Mouse (Mus musculus): ENCODE measurements around the gene Xab2. TPM values are rescaled to one million over a fixed set of nuclear protein-coding genes. Genes with fewer than 3 reads are reported as not detected.

The Xab2 gene
- polyA plus RNA-seq (2012; rRNA removed): 69.5 and 79.7 TPM in 2 replicates
- 46.7 and 51.1 TPM in 2 replicates for polyA plus RNA-seq (2014; fragmentation: Nextera tagmentation; extraction: Ambion mirVana)

- Histone ChIP-seq H3K27me3 (ENCODE audit: control insufficient read depth, insufficient read depth, low read length) (no peaks in the 10 kb centered on the region), H3K9me3 (ENCODE audit: control insufficient read depth, low read length) (no peaks in the 10 kb centered on the region), H3K27ac (replicated peaks; ENCODE audit: low read depth, low read length) (no peak within 1 kb of the TSS), H3K4me2 (replicated peaks; ENCODE audit: low read depth, low read length, severe bottlenecking) (peak within 1 kb of the TSS; percentile 89), H3K4me3 (replicated peaks; ENCODE audit: low read length) (peak within 1 kb of the TSS; percentile 82), H3K36me3 (ENCODE audit: control insufficient read depth, insufficient read depth, low read length) (peaks cover 22% of the 10 kb centered on the region), H3K9ac (ENCODE audit: low read depth, low read length, severe bottlenecking) (peak within 1 kb of the TSS; percentile 75), H3K4me1 (ENCODE audit: control insufficient read depth, insufficient read depth, low read length) (peaks cover 5% of the 10 kb centered on the region)
- ATAC-seq (ENCODE audit: low FRiP score, low read depth) (peak; percentile 99), DNase-seq (ENCODE audit: low spot score) (peak; percentile 100)
- peak; percentile 65; the same call in 1 of the 2 replicates for TF ChIP-seq POLR2A (IDR thresholded peaks at IDR 0.05; ENCODE audit: borderline replicate concordance, extremely low read depth, insufficient read depth, insufficient read length)
- 1% methylated on average over 37 of the region's 37 CpGs for WGBS
Measured at GRCm38 (mm10) chr8:3621199-3621970, at the start of gene Xab2, which contains the start of gene Pet100. Xab2 (minus strand) TSS chr8:3621316. Pet100 (plus strand) TSS chr8:3621548.

DNA sequence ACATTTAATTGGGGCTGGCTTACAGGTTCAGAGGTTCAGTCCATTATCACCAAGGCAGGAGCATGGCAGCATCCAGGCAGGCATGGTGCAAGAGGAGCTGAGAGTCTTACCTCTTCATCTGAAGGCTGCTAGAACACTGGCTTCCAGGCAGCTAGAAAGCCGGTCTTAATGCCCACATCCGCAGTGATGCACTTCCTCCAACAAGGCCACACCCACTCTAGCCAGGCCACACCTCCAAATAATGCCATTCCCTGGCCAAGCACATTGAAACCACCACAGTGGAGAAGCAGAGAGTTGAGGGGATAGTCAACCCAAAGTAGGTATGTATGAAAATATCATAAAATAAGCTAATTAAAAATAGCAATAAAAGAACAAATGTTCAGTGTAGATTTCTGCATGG lies 49.3 kb upstream of the Xab2 start:
- 73% methylated on average over 2 of the region's 2 CpGs for WGBS
- Histone ChIP-seq H3K27ac (replicated peaks; ENCODE audit: low read depth, low read length) (no peak overlapping the region), H3K4me2 (replicated peaks; ENCODE audit: low read depth, low read length, severe bottlenecking) (no peak overlapping the region), H3K9ac (ENCODE audit: low read depth, low read length, severe bottlenecking) (no peak overlapping the region), H3K4me1 (ENCODE audit: control insufficient read depth, insufficient read depth, low read length) (no peaks in the 10 kb centered on the region), H3K4me3 (replicated peaks; ENCODE audit: low read length) (no peak overlapping the region), H3K27me3 (ENCODE audit: control insufficient read depth, insufficient read depth, low read length) (no peaks in the 10 kb centered on the region), H3K36me3 (ENCODE audit: control insufficient read depth, insufficient read depth, low read length) (no peaks in the 10 kb centered on the region), H3K9me3 (ENCODE audit: control insufficient read depth, low read length) (no peaks in the 10 kb centered on the region)
- DNase-seq (ENCODE audit: low spot score) (no peak), ATAC-seq (ENCODE audit: low FRiP score, low read depth) (no peak)
- TF ChIP-seq POLR2A (IDR thresholded peaks at IDR 0.05; ENCODE audit: borderline replicate concordance, extremely low read depth, insufficient read depth, insufficient read length): no peak

GRCm38 (mm10) chr8:3665507-3665906 lies 44.4 kb upstream of the Xab2 start, which contains the start of gene Mcemp1:
Mcemp1 (plus strand) TSS chr8:3665754.
- DNase-seq (ENCODE audit: low spot score) (no peak), ATAC-seq (ENCODE audit: low FRiP score, low read depth) (no peak)
- H3K9ac ChIP-seq (ENCODE audit: low read depth, low read length, severe bottlenecking): no peak within 1 kb of the TSS
- no peak within 1 kb of the TSS for H3K4me2 ChIP-seq (replicated peaks; ENCODE audit: low read depth, low read length, severe bottlenecking)
- H3K4me1 ChIP-seq (ENCODE audit: control insufficient read depth, insufficient read depth, low read length): no peaks in the 10 kb centered on the region
- no peaks in the 10 kb centered on the region for H3K9me3 ChIP-seq (ENCODE audit: control insufficient read depth, low read length)
- no peaks in the 10 kb centered on the region for H3K36me3 ChIP-seq (ENCODE audit: control insufficient read depth, insufficient read depth, low read length)
- no peaks in the 10 kb centered on the region for H3K27me3 ChIP-seq (ENCODE audit: control insufficient read depth, insufficient read depth, low read length)
- no peak within 1 kb of the TSS for H3K27ac ChIP-seq (replicated peaks; ENCODE audit: low read depth, low read length)
- H3K4me3 ChIP-seq (replicated peaks; ENCODE audit: low read length): no peak within 1 kb of the TSS
- TF ChIP-seq POLR2A (IDR thresholded peaks at IDR 0.05; ENCODE audit: borderline replicate concordance, extremely low read depth, insufficient read depth, insufficient read length): no peak
- WGBS: 72% methylated on average over 6 of the region's 6 CpGs

GRCm38 (mm10) chr8:3664405-3664804 lies 43.3 kb upstream of the Xab2 start:
- ATAC-seq (ENCODE audit: low FRiP score, low read depth): no peak

DNA sequence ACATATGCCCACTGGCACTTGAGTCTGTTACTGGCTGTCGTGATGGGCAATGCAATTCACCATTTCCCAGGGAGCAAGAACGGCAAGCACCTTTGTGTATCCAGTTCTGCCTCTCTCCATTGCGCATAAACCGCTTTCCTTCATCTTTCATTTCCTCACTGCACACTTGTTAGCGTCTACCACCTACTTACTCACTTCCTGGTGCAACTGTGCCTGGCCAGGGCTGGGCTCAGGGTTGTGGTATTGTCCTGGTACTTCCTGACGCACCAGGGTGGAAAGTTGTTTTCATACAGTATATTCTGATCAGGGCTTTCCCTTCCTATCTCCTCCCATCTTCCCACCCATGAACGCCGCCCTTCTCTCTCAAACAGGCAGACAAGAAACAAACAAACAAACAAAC lies 39.8 kb upstream of the Xab2 start:
- no peak overlapping the region for H3K4me2 ChIP-seq (replicated peaks; ENCODE audit: low read depth, low read length, severe bottlenecking)
- H3K36me3 ChIP-seq (ENCODE audit: control insufficient read depth, insufficient read depth, low read length): no peaks in the 10 kb centered on the region
- no peaks in the 10 kb centered on the region for H3K9me3 ChIP-seq (ENCODE audit: control insufficient read depth, low read length)
- DNase-seq (ENCODE audit: low spot score): no peak
- no peak for TF ChIP-seq POLR2A (IDR thresholded peaks at IDR 0.05; ENCODE audit: borderline replicate concordance, extremely low read depth, insufficient read depth, insufficient read length)
- 79% methylated on average over 8 of the region's 8 CpGs for WGBS
- no peak overlapping the region for H3K4me3 ChIP-seq (replicated peaks; ENCODE audit: low read length)
- ATAC-seq (ENCODE audit: low FRiP score, low read depth): no peak
- H3K27ac ChIP-seq (replicated peaks; ENCODE audit: low read depth, low read length): no peak overlapping the region
- no peak overlapping the region for H3K9ac ChIP-seq (ENCODE audit: low read depth, low read length, severe bottlenecking)
- no peaks in the 10 kb centered on the region for H3K4me1 ChIP-seq (ENCODE audit: control insufficient read depth, insufficient read depth, low read length)
- no peaks in the 10 kb centered on the region for H3K27me3 ChIP-seq (ENCODE audit: control insufficient read depth, insufficient read depth, low read length)

More at GRCm38 (mm10) chr8:3664405-3664804, 43.3 kb upstream of the Xab2 start:
- H3K36me3 ChIP-seq (ENCODE audit: control insufficient read depth, insufficient read depth, low read length): no peaks in the 10 kb centered on the region
- no peak overlapping the region for H3K9ac ChIP-seq (ENCODE audit: low read depth, low read length, severe bottlenecking)
- no peak overlapping the region for H3K27ac ChIP-seq (replicated peaks; ENCODE audit: low read depth, low read length)
- no peak for DNase-seq (ENCODE audit: low spot score)
- TF ChIP-seq POLR2A (IDR thresholded peaks at IDR 0.05; ENCODE audit: borderline replicate concordance, extremely low read depth, insufficient read depth, insufficient read length): no peak
- H3K4me2 ChIP-seq (replicated peaks; ENCODE audit: low read depth, low read length, severe bottlenecking): no peak overlapping the region
- H3K9me3 ChIP-seq (ENCODE audit: control insufficient read depth, low read length): no peaks in the 10 kb centered on the region
- H3K4me3 ChIP-seq (replicated peaks; ENCODE audit: low read length): no peak overlapping the region
- WGBS: 65% methylated on average over 5 of the region's 5 CpGs
- no peaks in the 10 kb centered on the region for H3K27me3 ChIP-seq (ENCODE audit: control insufficient read depth, insufficient read depth, low read length)
- H3K4me1 ChIP-seq (ENCODE audit: control insufficient read depth, insufficient read depth, low read length): no peaks in the 10 kb centered on the region
